Mouse (Mus musculus): Measurements from ENCODE around the gene Asphd1.
A peak's percentile ranks its signal among the peaks of the same experiment; 100 is the strongest.
"Not testable (repeated sequence)": the region's sequence is repeated elsewhere in the genome, so short reads cannot be mapped to it uniquely, and the experiment has no call there.

The Asphd1 gene

DNA sequence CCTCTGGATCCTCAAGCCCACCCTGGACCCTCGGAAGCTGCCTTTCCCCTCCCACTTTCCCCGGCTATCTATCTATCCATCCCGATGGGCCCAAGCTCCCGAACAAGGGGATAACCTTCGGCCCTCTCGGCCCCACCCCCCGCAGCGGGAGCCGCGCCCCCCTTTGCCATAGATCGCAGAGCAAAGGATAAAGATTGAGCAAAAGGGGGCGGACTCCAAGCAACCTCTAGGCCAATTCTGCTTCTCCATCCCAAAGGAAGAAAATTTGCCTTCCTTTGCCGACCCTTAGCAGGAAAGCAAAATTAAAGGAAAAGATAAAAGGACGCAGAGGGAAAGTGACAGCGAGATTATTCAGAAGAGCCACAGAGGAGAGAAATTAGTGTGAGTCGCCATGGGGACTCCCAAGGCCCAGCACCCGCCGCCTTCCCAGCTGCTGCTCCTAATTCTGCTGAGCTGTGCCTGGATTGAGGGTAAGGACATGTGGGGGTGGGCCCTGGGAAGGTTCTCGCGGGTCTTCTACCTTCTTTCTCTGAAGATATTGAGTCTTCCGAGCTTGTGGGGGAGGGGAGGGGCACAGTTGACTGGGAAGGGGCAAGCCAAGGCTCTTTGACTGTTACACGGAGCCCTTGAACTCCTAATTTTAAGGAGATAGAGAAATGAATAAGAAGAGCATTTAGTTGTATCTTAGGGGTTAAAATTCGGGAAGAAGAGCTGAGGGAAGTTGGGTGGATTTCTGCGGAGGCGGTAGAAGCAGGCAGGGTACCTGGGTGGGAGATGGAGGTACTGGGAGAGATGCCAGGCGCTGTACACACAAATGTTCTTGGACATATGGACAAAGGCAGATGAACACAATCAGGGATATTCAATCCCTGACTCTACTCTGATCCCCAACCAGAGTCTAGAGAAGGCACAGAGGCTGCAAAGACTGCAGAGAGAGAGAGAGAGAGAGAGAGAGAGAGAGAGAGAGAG lies 1.5 kb upstream of the Asphd1 start:
- DNase-seq = no peak

DNA sequence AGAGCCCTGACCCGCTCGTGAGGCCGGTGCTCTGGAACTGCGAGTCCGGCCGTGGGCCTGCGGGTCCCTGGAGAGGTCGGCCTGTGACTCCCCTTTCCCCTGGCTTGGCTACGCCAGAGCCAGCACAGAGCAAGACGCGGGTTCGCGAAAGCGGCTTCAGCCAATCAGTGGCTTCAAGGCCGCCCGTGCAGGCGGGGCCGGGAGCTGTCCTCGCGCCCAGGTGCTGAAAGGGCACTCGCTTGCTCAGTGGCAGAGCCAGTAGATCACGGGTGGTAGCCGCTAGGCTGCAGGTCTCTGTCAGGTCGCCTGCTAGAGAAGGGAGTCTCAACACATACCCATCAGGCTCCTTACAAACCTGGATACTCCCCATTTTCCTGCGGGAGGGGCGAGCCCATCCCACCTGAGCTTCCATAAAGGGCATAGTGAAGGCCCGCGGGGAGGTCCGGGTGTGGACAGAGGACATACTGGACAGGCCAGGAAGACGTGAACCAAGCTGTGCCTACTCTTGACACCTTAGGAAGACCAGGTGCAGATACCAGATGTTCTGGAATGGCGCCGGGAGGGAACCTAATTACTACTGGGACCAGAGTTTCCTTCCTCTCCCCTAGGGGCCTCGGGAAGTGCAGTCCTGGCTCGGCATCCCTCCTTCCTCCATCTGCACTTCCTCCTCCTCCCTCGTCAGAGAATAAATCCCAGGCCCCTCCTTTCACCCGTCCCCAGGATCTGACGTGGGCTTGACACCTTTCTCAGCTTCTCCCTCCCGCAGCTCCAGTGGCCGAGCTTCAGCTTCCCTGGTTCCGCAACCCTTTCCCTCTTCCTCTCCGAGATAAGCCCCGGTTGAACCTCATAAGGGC lies 638 bp upstream of the Asphd1 start, which contains the start of gene Sez6l2:
Gene Sez6l2 (plus strand): TSS at position 771 of the 854 bp plus-strand sequence.
- peak; percentile 93 for DNase-seq

DNA sequence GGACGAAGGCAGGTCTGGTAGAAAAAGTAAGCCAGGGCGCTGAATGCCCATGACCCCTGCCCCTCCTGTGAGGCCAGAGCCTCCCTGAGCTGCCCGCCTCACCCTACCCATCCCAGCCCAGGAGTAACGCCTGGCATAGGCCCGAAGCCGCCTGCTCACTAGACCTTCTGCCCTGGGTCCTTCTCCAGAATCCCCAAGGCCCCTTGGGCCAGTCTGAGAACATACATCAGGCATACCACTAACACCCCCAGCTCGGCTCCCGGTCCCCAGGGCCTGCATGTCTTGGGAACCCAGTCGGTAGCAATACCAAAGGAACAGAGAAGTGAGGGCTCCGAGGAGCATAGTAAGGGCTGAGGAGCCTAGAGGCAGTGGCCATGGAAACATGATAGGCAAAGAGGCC lies 756 bp downstream of the Asphd1 start:
- DNase-seq = no peak

DNA sequence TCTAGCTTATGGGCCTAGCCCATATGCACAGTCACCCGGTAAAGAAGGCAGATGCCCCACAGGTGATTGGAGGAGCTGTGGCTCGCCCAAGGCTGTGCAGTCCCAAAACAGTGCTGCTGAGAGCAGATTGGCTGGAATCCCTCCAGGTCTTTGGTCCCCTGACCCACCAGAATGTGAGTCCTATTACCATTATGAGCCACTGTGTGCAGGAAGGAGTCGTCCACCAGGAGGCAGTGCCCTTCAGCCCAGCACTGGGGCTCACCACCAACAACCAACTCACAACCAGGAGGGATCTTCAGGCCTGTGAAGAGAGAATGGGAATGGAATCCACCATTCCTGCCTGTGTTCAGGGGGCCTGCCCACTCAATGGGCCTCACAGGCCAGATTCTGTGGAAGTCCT lies 2.9 kb downstream of the Asphd1 start:
- DNase-seq = peak; percentile 46

DNA sequence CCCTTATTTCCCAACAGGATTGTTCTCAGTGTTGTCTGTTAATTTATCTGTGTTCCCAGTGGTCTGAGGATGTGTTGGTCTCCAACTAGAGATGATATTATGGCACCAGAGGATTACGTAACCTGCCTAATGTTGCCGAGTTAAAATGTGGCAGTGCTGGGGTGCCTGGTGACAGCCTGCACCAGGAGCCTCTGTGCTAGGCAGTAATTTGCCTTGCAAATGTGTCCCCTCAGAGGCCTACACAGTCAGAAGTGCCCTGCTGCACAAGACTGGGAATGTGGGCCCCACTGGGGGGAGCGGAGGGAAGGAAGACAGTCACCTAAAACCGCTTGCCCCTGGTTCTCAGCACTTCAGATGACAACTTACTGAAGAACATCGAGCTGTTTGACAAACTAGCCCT lies 7.6 kb downstream of the Asphd1 start:
- DNase-seq = no peak

DNA sequence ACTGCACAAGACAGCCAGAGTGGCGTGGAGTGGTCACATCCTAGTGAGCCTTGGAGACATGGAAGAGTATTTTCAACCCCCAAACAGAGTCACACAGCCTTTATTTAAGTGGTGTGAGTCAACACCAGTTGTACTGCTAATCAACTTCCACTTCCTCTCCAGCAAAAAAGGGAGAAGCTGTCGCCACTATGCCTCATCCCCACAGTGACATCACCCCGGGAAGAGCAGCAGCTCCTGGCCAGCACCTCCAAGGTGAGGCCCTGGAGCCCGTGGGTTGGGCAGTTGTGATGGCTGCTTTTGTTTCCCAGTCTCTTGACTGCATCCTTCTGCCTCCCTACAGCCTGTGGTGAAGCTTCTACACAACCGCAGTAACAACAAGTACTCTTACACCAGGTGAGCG lies 8.2 kb downstream of the Asphd1 start:
- DNase-seq = no peak

DNA sequence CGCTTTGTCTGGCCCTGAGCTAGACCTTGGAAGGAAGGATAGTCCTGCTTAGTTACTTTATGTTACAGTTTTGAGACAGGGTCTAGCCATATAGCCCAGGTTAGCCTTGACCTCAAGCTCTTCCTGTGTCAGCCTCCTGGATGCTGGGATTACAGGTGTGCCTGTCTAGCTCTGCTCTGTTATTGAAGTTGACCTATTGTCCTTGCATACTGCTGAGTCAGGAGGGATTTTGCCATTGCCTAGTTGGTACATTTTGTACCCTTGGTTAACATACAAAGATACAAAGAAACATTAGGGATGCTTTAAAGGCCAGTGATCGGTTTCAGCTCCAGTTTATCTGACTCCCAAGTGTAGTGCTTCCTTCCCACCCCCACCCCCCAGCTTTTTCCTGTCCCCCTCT lies 16.7 kb downstream of the Asphd1 start:
- DNase-seq = no peak

DNA sequence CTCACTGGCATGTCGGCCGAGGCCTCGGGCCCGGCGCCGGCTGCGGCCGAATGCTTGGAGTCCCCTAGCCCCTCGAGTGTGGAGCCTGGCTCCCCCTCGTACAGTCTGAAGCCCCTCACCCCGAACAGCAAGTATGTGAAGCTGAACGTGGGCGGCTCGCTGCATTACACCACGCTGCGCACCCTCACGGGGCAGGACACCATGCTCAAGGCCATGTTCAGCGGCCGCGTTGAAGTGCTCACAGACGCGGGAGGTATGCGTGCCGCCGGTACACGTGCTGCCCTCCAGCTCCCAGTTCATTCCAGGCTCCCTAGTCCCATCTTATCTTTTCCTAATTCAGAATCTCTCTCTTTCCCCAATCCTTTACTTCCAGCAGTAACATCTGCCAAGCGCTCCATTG lies 20.3 kb downstream of the Asphd1 start:
- no peak for DNase-seq

DNA sequence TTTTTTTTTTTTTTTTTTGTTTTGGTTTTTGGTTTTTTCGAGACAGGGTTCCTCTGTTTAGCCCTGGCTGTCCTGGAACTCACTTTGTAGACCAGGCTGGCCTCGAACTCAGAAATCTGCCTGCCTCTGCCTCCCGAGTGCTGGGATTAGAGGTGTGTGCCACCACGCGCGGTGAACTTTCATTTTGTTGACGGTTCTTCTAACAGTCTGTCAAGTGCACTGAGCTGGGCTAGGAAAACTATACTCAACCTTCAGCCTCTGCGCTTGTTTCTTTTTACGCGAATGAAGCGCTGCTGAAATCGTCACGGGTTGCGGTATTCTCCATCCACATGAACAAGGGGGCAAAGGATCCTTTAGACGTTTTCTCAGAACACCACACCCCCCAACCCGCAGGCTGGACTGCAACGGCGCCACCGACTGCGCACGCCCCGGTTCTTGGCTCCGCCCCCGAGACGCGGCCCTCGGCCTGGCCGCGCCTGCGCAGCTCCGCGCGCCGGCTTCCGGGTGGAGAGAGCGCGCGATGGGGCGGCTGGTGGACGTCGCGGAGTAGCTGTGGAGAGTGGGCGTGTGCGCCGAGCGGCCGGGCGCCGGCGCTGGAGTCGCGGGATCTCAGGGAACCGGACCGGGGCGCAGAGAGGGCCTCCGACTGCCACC lies 20.9 kb downstream of the Asphd1 start, which contains the start of gene Kctd13:
Gene Kctd13 (plus strand): TSS at position 496 of the 654 bp plus-strand sequence.
- peak; percentile 97 for DNase-seq

DNA sequence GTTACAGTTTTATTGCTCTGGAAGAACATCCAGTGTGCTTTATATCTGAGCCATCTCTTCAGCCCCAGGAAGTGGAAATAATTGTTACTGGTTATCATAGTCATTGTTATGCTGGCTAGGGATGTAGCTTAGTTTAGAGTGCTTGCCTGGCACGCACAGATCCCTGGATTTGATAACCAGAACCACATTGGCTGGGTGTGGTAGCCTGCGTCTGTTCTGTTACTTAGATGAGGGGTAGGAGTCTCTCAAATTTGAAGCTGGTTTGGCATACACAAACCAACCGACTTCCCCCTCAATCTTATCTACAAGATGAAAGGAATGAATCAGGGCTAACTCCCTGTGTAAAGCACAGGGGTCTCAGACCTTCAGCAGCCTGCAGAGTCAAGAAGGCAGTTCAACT lies 23.1 kb downstream of the Asphd1 start:
- DNase-seq = no peak

DNA sequence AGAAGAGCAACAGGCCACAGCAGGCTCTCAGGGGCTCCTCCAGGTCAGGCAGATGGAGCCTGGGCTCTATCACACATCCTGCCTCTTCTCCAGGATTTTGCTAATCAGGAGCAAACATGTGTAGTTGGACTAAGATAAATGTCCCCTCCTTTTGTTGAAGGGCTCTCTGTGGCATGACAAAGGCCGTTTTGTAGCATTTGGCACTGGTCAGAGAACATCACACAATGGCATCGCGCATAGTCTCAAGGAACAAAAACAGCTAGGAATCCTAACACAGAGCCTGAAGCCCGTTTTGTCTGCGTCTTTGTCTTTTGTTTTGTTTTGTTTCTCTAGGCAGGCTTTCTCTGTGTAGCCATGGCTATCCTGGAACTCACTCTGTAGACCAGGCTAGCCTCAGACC lies 25.4 kb downstream of the Asphd1 start:
- DNase-seq = no peak

DNA sequence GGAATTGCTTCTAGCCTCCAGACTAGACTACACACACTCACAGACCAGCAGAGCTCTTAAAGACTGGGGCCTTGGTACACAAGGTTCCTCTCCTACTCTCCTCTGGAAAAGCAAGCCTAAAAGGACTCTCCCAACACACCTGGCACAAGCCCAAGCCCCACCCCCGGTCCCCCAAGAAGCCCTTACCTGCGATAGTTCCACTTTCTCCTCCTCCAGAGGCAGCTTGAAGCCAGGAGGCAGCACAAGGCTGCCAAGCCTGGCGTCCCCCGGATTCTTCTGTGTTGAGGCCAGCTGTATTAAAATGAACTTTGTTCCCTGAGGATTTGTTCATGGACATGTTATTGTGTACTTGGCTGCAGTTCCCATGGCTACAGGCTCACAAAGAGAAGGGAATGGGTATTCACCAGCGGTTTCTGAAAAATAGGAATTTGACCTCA lies 26.7 kb downstream of the Asphd1 start, which contains the start of gene Tmem219:
Gene Tmem219 (minus strand): TSS at position 294 of the 437 bp plus-strand sequence.
- DNase-seq = peak; percentile 89

DNA sequence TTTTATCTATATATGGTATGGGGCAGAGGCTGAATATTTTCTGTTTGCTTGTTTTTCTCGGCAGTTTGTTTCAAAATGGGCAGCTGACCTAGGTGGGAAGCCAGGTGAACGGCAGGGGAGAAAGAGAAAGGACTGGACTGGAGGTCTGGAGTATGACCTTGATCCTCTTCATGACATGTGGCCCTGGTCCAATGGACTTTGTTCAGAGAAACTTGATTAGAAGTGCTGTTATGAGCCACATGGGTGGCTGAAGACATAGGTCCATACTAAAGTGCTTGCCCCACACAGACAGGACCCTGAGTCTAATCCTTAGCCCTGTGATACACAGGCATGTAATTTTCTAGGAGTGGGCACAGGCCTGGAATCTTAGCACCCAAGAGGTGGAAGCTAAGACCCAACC lies 27.8 kb downstream of the Asphd1 start:
- DNase-seq = peak; percentile 53

DNA sequence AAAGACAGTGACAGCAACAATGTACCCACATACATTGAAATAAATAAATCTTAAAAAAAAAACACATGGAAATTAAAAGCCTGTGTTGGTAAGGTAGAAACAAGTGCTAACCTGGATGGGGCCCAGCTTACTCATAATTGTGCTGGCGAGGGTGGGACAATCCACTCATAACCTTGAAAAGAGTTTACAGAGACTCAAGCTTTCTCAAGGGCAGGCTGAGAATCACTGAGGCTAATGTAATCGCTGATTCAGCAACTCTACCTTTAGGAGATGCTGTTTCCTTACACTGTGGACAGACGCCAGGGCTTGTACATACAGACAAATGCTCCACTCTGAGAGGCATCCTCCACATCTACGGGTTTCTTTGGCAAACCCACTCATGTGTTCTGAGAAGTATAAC lies 29.4 kb downstream of the Asphd1 start:
- no peak for DNase-seq

DNA sequence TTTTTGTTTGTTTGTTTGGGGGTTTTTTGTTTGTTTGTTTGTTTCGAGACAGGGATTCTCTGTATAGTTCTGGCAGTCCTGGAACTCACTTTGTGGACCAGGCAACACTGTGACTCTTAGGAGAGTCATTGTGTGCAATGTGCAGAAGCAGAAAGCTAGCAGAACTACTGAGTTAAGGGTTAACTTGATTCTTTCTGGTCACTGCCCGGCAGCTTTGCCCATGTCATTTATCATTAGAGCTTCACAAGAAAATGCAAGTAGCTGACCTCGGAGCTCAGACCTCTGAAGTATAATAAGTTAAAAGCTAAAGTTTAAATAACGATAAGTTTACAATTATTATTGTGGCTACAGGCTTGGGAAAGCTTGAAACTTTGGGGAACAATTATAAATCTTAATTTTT lies 31.0 kb downstream of the Asphd1 start:
- not testable (repeated sequence) for DNase-seq

DNA sequence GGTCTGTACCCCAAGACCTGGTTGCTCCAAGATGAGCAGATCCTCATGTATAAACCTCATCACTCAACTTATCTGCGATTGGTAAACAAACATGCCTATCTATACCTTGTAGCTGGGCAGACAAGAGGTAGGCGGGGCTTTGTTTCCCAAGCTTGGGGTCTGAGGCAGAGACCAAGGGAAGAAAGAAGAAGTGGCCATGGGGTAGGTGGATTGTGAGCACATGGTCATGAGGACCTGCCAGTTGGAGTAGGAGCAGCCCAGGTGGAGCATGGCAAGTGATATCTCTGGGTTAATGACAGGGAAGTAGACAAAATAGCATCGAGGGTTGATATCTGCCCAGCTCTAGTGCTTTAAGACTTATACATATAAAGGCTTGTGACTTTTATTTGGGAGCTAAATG lies 34.5 kb downstream of the Asphd1 start:
- DNase-seq = no peak

DNA sequence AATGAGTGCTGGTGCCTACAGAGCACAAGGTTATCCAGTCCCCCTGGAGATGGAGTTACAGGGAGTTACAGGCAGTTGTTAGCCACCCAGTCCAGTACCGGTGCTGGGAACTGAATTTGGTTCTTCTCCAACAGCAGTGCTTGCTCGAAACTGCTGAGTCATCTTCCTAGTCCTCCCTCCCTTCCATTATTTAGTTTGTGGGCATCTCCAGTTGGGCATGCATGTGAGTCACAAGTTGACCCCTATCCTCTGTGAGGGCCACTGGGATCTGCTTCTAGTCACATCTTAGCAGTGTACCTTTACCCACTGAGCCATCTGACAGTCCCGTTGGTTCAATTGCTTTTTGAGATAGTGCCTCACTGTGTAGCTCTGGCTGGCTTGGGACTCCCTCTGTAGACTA lies 43.8 kb downstream of the Asphd1 start:
- DNase-seq = no peak

DNA sequence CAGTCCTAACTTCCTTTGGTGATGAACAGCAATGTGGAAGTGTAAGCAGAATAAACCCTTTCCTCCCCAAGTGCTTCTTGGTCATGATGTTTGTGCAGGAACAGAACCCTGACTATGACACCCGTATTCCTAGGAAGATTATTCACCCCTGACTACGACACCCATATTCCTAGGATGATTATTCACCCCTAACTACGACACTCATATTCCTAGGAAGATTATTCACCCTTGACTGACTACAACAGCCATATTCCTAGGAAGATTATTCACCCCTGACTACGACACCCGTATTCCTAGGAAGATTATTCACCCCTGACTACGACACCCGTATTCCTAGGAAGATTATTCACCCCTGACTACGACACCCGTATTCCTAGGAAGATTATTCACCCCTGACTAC lies 49.6 kb downstream of the Asphd1 start:
- DNase-seq = not testable (repeated sequence)

DNA sequence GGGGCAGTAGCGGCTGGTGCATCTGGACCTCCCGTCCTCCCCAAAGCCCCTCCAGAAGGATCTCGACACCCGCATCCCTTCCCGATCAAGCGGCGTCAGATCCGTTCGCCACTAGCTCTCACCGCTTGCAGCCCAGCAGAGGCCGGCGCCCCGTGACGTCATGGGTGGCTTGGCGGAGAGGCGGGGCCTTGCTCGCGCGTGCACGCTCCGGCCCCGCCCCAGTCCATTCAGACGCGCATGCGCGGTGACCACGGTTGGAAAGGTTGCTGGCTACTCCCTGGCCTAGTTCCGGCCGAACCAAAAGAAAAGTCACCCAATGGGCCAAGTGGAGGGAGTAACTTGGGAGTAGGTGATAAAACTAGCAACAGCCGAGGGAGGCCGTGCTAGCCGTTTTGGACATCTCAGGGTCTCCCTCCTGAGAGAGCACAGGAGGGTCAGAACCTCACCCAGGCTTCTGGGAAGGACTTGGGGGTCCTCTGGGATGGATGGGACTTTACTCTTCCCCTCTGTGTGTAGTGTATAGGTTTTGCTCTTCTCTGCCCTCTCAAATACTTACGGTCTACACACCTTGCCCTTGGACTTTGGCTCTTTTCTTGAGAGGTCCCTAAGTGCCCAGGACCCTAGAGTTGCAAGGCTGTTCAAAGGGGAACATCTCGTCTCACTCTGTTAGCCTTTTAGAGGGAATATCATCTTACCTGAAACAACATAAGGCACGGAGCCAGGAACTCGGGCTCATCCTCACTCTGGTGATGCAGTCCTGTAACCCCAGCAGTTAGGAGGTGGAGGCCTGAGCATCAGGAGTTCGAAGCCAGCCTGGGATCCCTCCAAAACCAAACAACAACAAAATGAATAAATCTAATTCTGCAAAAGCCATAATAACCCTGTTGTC lies 51.0 kb downstream of the Asphd1 start:
- DNase-seq = peak; percentile 98

DNA sequence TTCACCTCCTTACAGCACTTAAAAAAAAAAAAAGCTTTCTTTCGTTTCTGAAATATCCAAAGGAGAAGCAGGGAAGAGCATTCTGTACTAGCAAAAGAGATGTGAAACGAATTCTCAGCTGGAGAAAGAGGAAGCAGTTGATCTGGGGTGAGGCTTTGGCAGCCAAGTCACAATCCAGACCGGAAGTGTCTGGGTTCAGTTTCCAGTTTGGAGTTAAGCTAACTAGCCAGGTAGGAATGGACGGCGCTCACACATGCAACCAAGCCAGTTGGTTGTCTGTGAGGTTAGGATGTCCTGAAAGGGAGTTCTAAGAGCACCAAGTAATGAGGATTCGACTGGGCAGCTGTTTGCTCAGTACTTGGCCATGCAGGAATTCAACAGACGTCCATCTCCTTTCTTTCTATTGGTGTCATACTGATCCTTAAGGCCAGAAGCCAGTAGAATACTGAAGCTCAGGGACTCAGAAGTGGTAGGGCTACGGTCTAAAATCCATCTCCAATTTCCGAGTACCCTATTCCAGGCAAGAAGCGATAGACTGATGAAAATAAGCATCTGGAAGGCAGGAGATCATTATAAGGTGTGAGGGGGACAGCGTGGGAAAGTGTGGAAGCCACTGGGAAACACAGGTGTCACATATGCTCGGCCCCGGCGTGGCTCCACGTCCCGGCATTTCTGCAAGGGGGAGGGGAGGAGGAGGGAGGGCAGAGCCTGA lies 51.8 kb downstream of the Asphd1 start:
- DNase-seq = peak; percentile 35

DNA sequence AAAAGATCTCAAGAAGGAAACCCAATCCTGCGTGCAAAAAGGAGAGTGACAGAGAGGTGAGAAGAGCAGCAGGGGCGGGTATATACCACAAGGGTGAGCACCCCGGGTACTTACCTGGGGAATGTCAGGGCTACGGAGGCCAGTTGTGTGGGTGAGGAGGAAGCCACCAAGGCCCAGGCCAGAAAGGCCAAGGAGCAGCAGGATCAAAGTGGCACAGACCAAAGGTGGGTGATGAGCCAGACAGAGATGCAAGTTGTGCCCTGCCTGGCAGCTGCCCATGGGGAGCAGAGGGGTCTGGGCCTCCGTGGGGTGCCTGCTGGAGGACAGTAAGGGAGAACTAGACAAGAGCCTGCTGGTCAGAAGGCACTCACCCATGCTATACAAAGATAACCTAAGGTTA lies 52.5 kb downstream of the Asphd1 start:
- no peak for DNase-seq

Data from kidney, postnatal 14 days (tissue).